Mouse (Mus musculus) adrenal gland, adult 2 months (tissue): ENCODE results near the gene Dmwd. TPM values are rescaled to one million over a fixed set of nuclear protein-coding genes. Genes with fewer than 3 reads are reported as not detected.

Source experiments
- DNase-seq: peaks from one replicate; pipeline ENCODE4 v3.0.0; 2021
- polyA plus RNA-seq: library from polyadenylated mRNA; depleted of rRNA; stranded (reverse); fragments of >200 nt; gene quantifications from 2 replicates; pipeline ENCODE4 v1.2.3, GENCODE M21; 2012
- total RNA-seq, 2 experiments: library from RNA; stranded (reverse); gene quantifications; 2 replicates each; pipeline ENCODE4 v1.2.3; 2021

Dmwd gene
- total and polyA plus RNA-seq, 3 experiments = 44.2 to 144 (median 58.5) TPM

GRCm38 (mm10) chr7:19094826-19095750 is 19.1 kb downstream of the Dmwd start:
- DNase-seq = peak; percentile 83

DNA sequence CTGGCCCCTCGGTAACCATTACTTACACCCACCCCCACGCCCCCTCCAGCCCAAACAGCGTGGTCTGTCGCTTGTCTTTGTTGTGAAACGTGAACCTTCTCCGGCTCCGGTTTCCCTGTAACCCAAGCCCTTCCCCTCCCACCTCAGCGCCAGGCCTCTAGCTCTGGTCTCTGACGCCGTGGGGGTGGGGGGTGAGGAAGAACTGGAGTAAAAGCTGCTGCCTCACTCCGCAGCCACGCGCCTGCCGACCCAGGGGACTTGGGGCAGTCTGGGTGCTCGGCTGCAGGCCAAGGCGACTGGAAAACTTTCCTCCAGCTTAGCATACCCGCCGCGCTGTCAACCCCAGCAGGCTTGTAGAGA is 19.7 kb downstream of the Dmwd start:
- peak; percentile 84 for DNase-seq

- DNase-seq = peak; percentile 17
Measured at GRCm38 (mm10) chr7:19096421-19096976, 20.5 kb downstream of the Dmwd start.

DNA sequence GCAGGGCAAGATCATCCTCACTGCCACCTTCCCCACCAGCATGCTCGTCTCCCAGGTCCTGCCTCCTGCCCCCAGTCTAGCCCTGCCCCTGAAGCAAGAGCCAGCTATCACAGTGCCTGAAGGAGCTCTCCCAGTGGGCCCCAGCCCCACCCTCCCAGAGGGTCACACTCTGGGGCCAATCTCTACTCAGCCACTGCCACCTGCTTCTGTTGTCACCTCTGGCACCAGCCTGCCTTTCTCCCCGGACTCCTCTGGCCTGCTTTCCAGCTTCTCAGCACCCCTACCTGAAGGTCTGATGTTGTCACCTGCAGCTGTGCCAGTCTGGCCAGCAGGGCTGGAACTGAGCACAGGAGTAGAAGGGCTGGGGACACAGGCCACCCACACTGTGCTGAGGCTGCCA is 21.2 kb downstream of the Dmwd start:
- no peak for DNase-seq

- DNase-seq = no peak
Measured at GRCm38 (mm10) chr7:19097863-19098262, 21.8 kb downstream of the Dmwd start.

DNA sequence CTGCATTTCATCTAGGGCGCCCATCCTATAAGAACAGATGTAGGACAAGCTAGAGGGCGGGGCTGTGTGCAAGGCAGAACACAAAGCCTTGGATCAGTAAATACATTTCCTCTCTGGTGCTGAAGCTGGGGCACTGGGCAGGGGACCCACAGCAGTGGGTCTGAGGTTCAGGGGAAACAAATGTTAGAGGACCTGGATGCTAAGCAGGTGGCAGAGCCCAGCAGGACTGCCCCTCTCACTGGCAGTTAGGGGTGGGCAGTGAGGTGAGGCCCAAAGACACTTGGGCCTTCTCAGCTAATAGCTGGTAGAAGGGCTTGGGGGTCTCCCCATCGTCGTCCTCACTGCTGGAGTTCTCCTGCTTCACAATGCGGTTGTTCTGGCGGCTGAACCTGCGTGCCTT is 22.8 kb downstream of the Dmwd start:
- no peak for DNase-seq

GRCm38 (mm10) chr7:19100290-19100689 is 24.3 kb downstream of the Dmwd start:
- no peak for DNase-seq

DNA sequence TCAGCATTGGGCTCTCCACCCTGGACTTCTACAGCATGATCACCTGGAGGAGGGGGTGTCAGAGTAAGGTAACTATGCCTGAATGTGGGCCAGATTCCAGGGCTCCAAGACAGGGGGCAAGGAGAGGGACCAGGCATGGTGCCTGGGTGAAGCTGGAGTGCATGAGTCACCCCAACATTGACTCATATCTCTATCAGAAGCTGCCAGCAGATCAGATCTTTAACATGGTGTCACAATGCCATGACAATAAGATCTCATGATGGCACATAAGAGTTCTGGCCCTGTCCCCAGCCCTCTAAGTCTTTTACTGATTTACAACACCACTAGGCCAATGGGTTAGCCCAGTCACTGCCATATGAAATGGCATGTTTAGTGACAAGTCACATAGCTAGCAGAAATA is 27.7 kb downstream of the Dmwd start:
- DNase-seq = peak; percentile 56

GRCm38 (mm10) chr7:19104486-19104885 is 28.5 kb downstream of the Dmwd start:
- no peak for DNase-seq

GRCm38 (mm10) chr7:19107436-19107835 is 31.4 kb downstream of the Dmwd start:
- peak; percentile 55 for DNase-seq

- no peak for DNase-seq
Measured at GRCm38 (mm10) chr7:19109565-19109964, 33.5 kb downstream of the Dmwd start.

- DNase-seq = peak; percentile 68
Measured at GRCm38 (mm10) chr7:19118028-19118771, 42.2 kb downstream of the Dmwd start, which contains the start of gene Gm4969. Gene Gm4969 (minus strand): TSS chr7:19118368.

DNA sequence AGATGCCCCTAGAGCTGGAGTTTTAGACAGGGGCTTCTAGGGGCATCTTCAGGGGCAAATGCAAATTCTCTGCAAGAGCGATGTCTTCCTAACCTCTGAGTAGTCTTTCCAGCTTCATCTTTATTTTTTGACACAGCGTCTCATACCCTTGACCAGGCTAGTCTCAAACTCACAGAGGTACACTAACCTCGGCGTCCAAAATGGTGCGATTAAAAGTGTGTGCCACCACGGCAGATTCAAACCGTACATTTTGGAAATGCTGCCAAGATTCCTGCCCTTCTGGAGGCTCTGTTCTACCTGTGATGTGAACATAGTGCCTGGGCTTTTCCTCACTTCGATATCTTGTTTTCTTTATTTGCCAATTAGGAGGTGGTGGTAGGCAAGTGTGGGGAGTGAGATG is 43.1 kb downstream of the Dmwd start:
- DNase-seq = no peak

DNA sequence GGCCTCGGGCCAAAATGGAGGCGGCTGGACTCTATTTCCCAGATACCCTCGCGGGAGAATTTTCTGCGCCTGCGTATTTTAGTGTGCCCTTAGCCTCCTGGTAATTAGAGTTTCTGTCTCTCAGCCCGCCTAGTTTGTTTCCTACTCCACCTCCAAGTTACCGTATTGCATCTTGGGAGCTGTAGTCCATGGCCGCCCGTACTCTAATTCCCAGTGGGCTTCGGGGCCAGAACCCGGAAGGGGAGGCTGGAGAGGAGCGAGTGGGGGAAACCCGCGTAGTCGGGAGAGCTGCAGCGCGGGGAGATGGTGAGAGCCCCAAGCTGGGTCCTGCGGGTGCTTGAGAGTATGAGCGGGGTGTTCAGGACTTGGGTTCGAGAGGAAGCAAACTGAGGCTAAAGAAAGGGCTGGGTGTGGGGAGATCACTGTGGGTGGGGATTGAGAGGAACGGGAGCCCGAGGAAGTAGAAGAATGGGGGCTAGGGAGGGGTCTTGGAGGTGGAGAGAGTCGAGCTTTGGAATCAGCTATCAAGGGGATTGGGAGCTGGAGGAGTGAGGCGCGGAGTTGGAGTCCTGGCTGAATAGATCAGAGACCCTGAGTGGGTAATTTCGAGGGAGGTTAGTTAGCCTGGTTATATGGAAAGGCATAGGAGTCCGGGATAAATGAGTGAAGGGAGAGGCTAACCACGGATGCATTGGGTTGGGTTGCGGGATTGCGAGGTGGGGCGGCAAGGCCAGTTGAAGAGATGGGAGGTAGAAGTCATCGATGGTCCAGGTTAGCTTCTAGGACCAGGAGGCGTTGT is 43.8 kb downstream of the Dmwd start, which contains the start of gene Fbxo46:
Fbxo46 (plus strand) TSS at position 229 of the 799 bp plus-strand sequence.
- peak; percentile 95 for DNase-seq

DNA sequence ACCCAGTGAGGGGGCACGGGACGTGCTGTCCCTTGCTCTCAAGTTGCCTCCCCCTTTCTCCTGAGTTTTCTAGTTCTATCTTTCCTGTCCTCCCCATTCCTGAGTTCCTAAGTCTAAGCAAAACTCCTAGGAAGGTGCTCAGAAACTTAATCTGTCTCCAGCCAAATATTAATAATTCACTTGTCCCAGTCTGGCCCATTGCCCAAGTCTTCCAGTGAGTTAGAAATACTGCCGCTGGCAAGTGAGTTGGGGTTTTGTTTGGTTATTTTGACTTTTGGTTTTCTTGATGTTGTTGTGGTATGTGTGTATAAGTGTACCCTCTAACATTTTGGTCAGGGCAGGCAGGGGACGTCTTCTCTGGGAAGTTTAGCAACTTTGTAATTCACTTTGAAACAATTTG is 45.7 kb downstream of the Dmwd start:
- no peak for DNase-seq

- DNase-seq = no peak
Measured at GRCm38 (mm10) chr7:19124713-19125112, 48.7 kb downstream of the Dmwd start.

DNA sequence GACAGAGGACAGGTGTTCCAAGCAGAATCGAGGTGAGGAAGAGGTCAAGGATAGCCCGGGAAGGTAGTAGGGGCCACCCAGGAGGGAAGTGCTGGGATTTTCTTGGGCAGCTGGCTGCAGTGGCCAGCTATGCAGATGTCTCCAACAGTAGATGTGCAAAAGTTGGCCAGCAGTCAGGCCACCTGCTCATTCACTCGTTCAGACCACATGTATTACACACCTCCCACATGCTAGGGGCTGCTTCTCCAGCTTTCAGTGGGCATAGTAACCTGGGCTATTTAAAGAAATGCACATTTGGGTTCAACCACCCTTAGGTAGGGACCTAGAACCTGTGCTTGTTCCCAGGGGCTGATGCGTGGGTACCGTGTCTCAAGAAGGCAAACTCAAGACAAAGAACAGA is 51.7 kb downstream of the Dmwd start:
- DNase-seq = no peak

- DNase-seq = no peak
Measured at GRCm38 (mm10) chr7:19129396-19129795, 53.4 kb downstream of the Dmwd start.

DNA sequence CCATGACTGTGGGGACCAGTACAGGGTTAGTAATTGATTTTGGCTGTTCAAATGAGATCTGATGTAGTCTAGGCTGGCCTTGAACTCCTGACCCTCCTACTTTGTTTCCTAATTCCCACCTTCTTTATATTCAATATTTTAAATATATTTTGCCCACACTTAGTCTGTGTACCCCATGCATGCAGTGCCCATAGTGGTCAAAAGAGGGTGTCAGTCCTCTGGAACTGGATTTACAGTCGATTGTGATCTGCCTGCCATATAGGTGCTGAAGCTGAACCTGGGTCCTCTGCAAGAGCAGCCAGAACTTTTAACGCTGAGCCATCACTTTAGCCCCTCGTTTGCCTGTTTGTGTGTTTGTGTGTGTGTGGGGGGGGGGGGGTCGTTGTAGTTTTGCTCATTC is 54.6 kb downstream of the Dmwd start:
- DNase-seq = no peak

DNA sequence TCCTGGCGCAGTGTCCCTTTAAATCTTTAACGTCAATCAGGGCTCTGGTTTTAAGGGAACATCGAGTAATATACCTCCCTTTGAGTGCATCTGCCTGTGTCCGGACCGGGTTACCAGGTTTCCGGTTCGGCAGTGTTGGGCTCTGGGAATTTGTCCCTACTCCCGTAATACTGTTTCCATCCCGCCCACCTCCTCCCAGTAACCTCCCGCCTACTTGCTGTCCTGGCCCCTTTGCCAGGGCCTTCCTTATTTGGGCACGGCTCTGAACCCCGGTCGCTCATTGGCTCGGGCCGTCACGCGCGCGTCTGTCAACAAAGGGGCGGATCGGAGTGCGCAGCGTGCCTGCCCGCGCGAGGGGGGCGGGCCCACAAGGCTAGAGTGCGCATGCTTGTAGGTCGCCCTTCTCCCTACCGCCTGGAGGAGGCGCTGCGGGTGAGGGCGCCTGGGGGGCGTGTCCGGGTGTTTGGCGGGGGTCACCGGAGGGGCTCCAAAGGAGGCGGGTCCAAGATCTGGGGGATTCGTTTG is 55.4 kb downstream of the Dmwd start:
- peak; percentile 99 for DNase-seq
